Mouse (Mus musculus) brain, embryonic 14.5 days (tissue): Measurements from ENCODE around the gene Syndig1.

ENCODE experiments used
- CTCF ChIP-seq: fragments of 200-500 bp; IDR thresholded peaks from 2 replicates; pipeline ENCODE4 v1.5.1; 2012; ENCODE audit warnings: inconsistent platforms, mild to moderate bottlenecking, moderate library complexity, borderline replicate concordance; ENCODE audit not compliant: insufficient read depth, insufficient read length; ENCODE audit errors: extremely low read depth
- POLR2A ChIP-seq: fragments of 200-500 bp; IDR thresholded peaks from 2 replicates; pipeline ENCODE4 v1.6.1; 2012; ENCODE audit warnings: mild to moderate bottlenecking, inconsistent platforms, borderline replicate concordance; ENCODE audit not compliant: poor library complexity, insufficient read depth, insufficient read length, severe bottlenecking; ENCODE audit errors: extremely low read depth

GRCm38 (mm10) chr2:149805256-149805655 is 23.8 kb upstream of the Syndig1 start:
- TF ChIP-seq POLR2A (no peak), CTCF (no peak)
